Mouse (Mus musculus): Measurements from ENCODE around the gene Ankrd33b. TPM values are rescaled to one million over a fixed set of nuclear protein-coding genes. Genes with fewer than 3 reads are reported as not detected.

The Ankrd33b gene
- polyA plus RNA-seq (2014; fragmentation: Illumina TruSeq; extraction: RNeasy Lipid Tissue Mini Kit (QIAGEN cat#74804); ENCODE audit: low read depth, low replicate concordance) = 15.3 TPM

GRCm38 (mm10) chr15:31367481-31368200 lies at the start of gene Ankrd33b:
Ankrd33b (minus strand) TSS chr15:31367726.

Other genes starting within 250 kb of the Ankrd33b start
- gene Dap, start 143.4 kb downstream of the Ankrd33b start, polyA plus RNA-seq (2014; fragmentation: Illumina TruSeq; extraction: RNeasy Lipid Tissue Mini Kit (QIAGEN cat#74804); ENCODE audit: low read depth, low replicate concordance) = 95.7 TPM
- gene Ropn1l, start 86.0 kb upstream of the Ankrd33b start, polyA plus RNA-seq (2014; fragmentation: Illumina TruSeq; extraction: RNeasy Lipid Tissue Mini Kit (QIAGEN cat#74804); ENCODE audit: low read depth, low replicate concordance) = 13.0 TPM
- gene March6, start 163.3 kb upstream of the Ankrd33b start, polyA plus RNA-seq (2014; fragmentation: Illumina TruSeq; extraction: RNeasy Lipid Tissue Mini Kit (QIAGEN cat#74804); ENCODE audit: low read depth, low replicate concordance) = 96.6 TPM
- gene Cmbl, start 197.7 kb upstream of the Ankrd33b start, polyA plus RNA-seq (2014; fragmentation: Illumina TruSeq; extraction: RNeasy Lipid Tissue Mini Kit (QIAGEN cat#74804); ENCODE audit: low read depth, low replicate concordance) = 330 TPM
- 60.2 TPM for gene Cct5, start 234.1 kb upstream of the Ankrd33b start, polyA plus RNA-seq (2014; fragmentation: Illumina TruSeq; extraction: RNeasy Lipid Tissue Mini Kit (QIAGEN cat#74804); ENCODE audit: low read depth, low replicate concordance)
- gene Fam173b, start 234.1 kb upstream of the Ankrd33b start, polyA plus RNA-seq (2014; fragmentation: Illumina TruSeq; extraction: RNeasy Lipid Tissue Mini Kit (QIAGEN cat#74804); ENCODE audit: low read depth, low replicate concordance) = 4.7 TPM